Mouse (Mus musculus): ENCODE results near the gene Pdgfc.
"Not testable (repeated sequence)": the region's sequence is repeated elsewhere in the genome, so short reads cannot be mapped to it uniquely, and the experiment has no call there.

The Pdgfc gene

DNA sequence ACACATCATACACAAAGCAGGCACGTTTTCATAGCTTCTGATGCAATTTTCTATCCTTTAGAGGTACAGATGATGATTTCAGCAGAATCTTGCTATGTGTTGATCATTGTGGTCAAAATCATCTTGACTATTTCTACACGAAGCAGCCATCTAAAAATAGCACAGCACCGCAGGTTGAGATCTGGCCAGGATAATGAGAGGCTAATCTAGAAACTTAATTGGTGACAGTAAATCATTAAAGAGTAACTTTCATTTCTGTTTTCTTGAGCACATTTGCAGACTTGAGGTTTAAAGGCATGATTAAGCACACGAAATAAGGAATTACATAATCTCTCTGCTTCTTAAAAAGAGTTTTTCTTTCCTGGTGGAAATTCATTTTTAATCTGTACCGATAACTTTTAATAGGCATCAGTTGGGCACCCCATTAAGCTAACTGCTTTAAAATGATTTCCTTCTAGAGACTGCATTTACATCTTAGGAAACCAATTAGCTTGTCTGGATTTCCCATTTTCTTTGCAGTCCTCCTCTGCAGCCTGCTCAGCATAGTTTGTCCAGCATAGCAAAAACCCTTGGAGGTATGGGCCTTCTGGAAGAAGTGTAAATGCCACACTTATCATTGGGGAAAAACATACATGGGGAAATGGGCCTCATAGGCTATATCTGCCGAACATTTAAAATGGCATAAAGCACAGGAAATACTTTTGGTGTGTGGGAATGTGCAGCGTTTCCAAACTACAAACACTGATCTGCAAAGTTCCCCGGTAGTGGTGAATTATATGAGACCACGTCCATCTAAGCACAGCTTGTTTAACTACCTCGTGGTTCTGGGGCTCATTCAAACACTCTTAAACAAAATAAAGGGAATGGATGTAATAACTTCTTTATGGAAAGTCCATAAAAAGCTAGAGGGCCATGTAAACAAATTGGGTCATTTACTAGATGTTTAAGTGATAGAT lies 10.7 kb downstream of the Pdgfc start:
- no peak for DNase-seq (ENCODE audit: low spot score in 2 of 2)

DNA sequence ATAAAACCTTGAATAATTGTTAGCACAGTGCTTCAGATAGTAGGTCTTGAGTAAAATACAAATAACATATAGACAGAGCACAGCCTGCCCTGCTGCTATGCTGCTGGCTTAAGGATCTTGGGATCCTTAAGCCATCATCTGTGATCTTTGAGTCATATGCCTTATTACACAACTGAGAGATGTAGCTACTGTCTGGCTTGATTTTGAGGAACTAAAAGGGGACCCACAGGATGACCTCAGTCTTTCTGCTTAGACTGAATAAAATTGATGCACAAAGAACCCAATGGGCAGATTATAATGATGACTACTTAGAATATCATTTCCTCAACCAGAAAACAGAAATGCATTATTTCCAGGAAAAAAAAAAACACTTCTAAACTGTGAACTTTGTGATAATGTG lies 15.3 kb downstream of the Pdgfc start:
- DNase-seq (ENCODE audit: low spot score in 2 of 2) = no peak

GRCm38 (mm10) chr3:81052422-81052821 lies 16.2 kb downstream of the Pdgfc start:
- no peak for DNase-seq (ENCODE audit: low spot score in 2 of 2)

- DNase-seq (ENCODE audit: low spot score in 2 of 2) = no peak
Observed at GRCm38 (mm10) chr3:81054074-81054473, 17.9 kb downstream of the Pdgfc start.

DNA sequence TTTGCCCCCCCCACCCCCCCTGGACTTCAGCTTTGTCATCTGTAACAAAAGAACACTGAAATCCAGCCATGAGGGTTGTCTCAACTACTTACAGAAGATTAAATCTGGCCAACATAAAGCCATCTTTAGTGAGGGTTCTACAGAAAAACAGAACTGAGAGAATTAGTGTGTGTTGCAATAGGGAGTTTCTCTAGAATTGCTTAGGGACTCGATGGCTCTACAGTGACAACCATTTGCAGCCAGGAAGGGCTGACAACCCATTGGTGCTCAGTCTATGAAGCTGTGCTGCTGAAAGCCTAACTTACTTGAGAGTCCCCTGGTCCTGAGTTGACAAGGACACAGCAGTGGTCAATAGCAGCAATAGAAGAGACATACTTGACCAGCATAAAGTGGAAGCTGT lies 21.5 kb downstream of the Pdgfc start:
- DNase-seq (ENCODE audit: low spot score in 2 of 2) = no peak

GRCm38 (mm10) chr3:81058527-81059031 lies 22.4 kb downstream of the Pdgfc start:
- DNase-seq (ENCODE audit: low spot score in 2 of 2) = no peak

GRCm38 (mm10) chr3:81068550-81068949 lies 32.3 kb downstream of the Pdgfc start:
- no peak for DNase-seq (ENCODE audit: low spot score in 2 of 2)

DNA sequence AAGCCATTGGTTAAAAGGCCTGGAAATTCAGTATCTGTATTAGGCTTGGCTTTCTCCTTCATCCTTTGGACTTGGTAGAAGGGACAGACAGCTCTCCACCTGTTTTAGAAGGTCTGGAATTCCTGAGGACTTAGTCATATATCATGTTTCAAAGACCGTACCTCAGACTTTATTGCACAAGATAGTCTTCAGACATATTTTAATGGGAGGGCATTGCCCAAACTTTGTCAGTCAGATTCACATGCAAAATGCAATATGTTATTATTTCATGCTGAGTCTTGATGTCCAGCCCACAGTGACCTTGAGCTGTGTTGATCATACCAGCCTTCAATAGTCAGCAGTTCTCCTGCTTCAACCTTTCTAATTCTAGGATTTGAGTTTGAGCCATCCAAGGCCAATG lies 64.9 kb downstream of the Pdgfc start:
- no peak for DNase-seq (ENCODE audit: low spot score in 2 of 2)

DNA sequence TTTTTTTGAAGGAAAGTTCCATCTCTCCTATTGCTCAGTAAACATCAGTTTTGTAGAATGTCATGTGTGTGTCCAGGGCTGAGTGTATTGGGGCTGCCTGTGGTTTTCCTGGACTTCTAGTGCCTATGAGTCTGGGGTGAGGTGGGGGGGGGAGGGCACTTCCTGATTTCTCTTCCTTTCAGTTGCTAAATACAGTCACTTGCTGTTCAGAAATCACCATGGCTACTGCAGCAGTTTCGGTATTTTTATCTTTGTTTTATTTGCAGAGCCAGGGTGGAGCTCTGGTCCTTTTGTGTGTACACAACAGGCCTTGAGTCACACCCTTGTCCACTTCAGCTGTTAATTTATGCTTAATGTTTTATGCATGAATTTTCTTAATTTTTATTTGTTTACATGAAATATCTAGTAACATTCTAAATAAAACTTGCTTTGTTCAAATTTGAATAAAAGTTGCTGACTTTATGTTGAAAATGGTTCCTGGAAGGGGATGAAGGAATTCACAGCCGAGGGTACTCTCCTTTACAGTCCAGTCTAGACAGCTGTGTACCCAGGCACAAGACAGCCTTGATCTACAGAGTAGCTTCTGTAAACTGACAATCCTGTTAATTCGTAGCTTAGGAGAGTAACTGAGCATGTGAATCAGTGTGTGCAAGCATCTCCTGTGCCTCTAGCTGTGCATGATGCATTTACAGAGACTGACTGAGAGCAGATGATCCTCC lies 66.1 kb downstream of the Pdgfc start:
- no peak for DNase-seq (ENCODE audit: low spot score in 2 of 2)

DNA sequence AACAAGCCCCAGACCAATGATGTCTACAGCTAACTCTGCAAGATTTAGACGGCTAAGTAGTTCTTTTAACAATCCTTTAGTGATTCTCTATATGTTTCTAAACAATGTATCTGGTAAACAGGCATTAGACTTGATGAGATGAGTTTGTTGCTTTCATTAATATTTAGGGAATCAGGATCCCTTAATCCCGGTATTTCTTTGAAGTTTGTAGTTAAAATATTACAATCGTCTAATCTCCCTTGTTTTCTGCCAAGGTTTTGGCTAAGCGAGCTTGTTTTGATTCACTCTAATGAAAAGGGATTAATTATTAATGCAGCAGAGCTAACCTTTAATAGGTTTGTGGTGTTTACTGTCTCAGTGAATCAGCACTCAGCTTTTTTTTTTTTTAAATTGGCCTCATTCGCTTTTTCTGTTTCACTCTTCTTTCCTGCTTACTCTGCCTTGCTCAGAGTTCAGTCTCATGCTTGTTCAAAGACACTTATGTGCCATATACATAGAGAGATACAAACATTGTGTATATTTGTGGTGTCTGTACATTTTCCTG lies 66.7 kb downstream of the Pdgfc start:
- no peak for DNase-seq (ENCODE audit: low spot score in 2 of 2)

DNA sequence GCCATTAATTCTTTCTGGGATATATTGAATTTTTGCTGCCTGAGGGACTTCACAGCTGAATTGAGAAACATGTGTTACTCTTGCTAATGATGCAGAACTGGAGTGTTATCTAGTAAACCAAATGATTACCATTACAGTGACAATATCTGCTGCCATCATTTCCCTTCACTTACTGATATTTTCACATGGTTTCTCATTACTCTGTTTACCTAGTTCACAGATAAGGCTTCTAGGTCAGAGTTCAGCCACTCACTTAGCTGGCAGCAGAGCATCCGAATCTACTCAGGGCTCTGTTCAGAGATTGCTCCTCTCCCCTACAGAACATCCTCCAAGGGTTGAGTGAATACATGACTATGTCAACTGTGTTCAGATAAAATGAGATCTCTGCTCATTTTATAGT lies 71.3 kb downstream of the Pdgfc start:
- DNase-seq (ENCODE audit: low spot score in 2 of 2) = no peak

DNA sequence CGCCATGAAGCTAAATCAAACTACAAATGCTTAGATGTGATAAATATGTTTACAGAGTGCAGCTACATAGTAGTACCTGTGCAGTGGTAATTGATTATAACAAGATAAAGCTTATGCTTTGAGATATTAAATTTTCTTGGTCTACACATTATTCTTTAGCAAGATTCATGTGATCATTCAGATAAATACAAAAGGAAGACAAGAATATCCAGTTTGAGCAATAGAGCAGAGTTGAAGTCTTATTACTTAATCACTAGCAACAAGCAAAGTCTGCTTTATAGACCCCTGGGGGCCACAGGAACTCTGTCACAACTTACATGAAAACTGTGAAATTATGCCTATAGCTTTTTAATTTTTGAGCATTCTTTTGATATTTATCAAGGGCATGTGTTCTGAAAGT lies 74.8 kb downstream of the Pdgfc start:
- DNase-seq (ENCODE audit: low spot score in 2 of 2) = no peak

DNA sequence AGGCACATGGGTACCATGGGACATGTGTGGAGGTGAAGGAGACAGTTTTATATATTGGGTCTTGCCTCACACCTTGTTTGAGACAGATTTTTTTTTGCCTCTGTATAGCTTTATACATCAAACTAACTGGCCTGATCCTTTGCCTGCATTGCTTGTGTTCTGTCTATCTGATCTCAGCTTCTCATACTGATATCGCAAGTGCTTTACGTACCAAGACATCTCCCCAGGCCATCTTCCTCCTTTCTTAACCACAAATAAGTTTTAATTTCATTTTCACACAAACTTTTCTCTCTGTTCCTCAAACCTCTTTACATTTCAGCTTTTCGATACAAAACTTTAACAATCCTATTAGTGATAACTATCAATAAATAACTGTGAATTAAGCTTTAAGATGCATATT lies 76.7 kb downstream of the Pdgfc start:
- DNase-seq (ENCODE audit: low spot score in 2 of 2) = no peak

DNA sequence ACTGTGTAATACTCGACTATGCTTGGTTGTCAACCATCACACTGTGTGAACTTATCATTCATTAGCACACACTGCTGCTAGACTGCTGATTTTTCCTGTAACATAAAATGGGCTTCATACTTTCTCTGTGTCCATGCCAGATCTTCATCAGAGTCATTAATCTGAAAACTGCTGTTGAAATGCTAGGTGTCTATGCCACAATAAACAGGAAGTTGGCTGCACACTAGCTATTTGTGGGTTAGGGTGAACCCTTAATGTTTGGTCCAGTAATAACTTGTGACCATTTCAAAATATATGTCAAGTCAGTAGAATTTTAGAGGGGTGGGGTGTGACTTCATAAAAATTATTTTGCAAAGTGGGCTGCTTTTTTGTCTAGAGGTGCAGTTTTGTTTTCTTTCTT lies 84.4 kb downstream of the Pdgfc start:
- no peak for DNase-seq (ENCODE audit: low spot score in 2 of 2)

- DNase-seq (ENCODE audit: low spot score in 2 of 2) = no peak
Observed at GRCm38 (mm10) chr3:81121731-81122130, 85.5 kb downstream of the Pdgfc start.

- DNase-seq (ENCODE audit: low spot score in 2 of 2) = no peak
Observed at GRCm38 (mm10) chr3:81123461-81123860, 87.2 kb downstream of the Pdgfc start.

- DNase-seq (ENCODE audit: low spot score in 2 of 2) = no peak
Observed at GRCm38 (mm10) chr3:81127013-81127412, 90.8 kb downstream of the Pdgfc start.

- DNase-seq (ENCODE audit: low spot score in 2 of 2) = no peak
Observed at GRCm38 (mm10) chr3:81136985-81137384, 100.8 kb downstream of the Pdgfc start.

- DNase-seq (ENCODE audit: low spot score in 2 of 2) = not testable (repeated sequence)
Observed at GRCm38 (mm10) chr3:81138030-81138429, 101.8 kb downstream of the Pdgfc start.

- no peak for DNase-seq (ENCODE audit: low spot score in 2 of 2)
Observed at GRCm38 (mm10) chr3:81143730-81144129, 107.5 kb downstream of the Pdgfc start.

- no peak for DNase-seq (ENCODE audit: low spot score in 2 of 2)
Observed at GRCm38 (mm10) chr3:81149109-81149521, 112.9 kb downstream of the Pdgfc start.

GRCm38 (mm10) chr3:81150228-81150627 lies 114.0 kb downstream of the Pdgfc start:
- no peak for DNase-seq (ENCODE audit: low spot score in 2 of 2)
